Mouse (Mus musculus): ENCODE results near the gene Prrg3. TPM values are rescaled to one million over a fixed set of nuclear protein-coding genes. Genes with fewer than 3 reads are reported as not detected.

The Prrg3 gene
- polyA plus RNA-seq, 1 experiment from 2014 or later = 16.3 TPM

GRCm38 (mm10) chrX:71991549-71991948 lies 29.1 kb downstream of the Prrg3 start, which contains the start of gene Cnga2:
Gene Cnga2, plus strand, starts transcription at chrX:71991849.
- Histone ChIP-seq H3K4me3 (no peak within 1 kb of the TSS), H3K9ac (no peak within 1 kb of the TSS), H3K4me1 (no peaks in the 10 kb centered on the region), H3K4me2 (no peak within 1 kb of the TSS), H3K36me3 (replicated peaks) (no peaks in the 10 kb centered on the region), H3K9me3 (no peaks in the 10 kb centered on the region), H3K27ac (no peak within 1 kb of the TSS), H3K27me3 (replicated peaks) (no peaks in the 10 kb centered on the region)
- 82% methylated on average over 3 of the region's 3 CpGs for WGBS
- no peak for ATAC-seq (replicated peaks)

- Histone ChIP-seq H3K4me2 (no peak overlapping the region), H3K9me3 (no peaks in the 10 kb centered on the region), H3K9ac (no peak overlapping the region), H3K4me1 (no peaks in the 10 kb centered on the region), H3K27ac (no peak overlapping the region), H3K27me3 (replicated peaks) (no peaks in the 10 kb centered on the region), H3K4me3 (no peak overlapping the region), H3K36me3 (replicated peaks) (no peaks in the 10 kb centered on the region)
- 53% methylated on average over 1 of the region's 1 CpGs for WGBS
- no peak for ATAC-seq (replicated peaks)
Measured at GRCm38 (mm10) chrX:71995972-71996371, 33.5 kb downstream of the Prrg3 start.

- H3K4me3 ChIP-seq = no peak overlapping the region
- no peak overlapping the region for H3K27ac ChIP-seq
- no peak overlapping the region for H3K9ac ChIP-seq
- no peaks in the 10 kb centered on the region for H3K27me3 ChIP-seq (replicated peaks)
- H3K4me2 ChIP-seq = no peak overlapping the region
- H3K4me1 ChIP-seq = no peaks in the 10 kb centered on the region
- no peaks in the 10 kb centered on the region for H3K9me3 ChIP-seq
- no peaks in the 10 kb centered on the region for H3K36me3 ChIP-seq (replicated peaks)
- ATAC-seq (replicated peaks) = no peak
Measured at GRCm38 (mm10) chrX:72009930-72010329, 47.5 kb downstream of the Prrg3 start.

GRCm38 (mm10) chrX:72012236-72012635 lies 49.8 kb downstream of the Prrg3 start:
- Histone ChIP-seq H3K4me2 (no peak overlapping the region), H3K4me3 (no peak overlapping the region), H3K27ac (no peak overlapping the region), H3K4me1 (no peaks in the 10 kb centered on the region), H3K9ac (no peak overlapping the region), H3K9me3 (no peaks in the 10 kb centered on the region), H3K27me3 (replicated peaks) (no peaks in the 10 kb centered on the region), H3K36me3 (replicated peaks) (no peaks in the 10 kb centered on the region)
- ATAC-seq (replicated peaks) = no peak
- WGBS = 61% methylated on average over 9 of the region's 9 CpGs

- H3K9ac ChIP-seq = no peak overlapping the region
- H3K4me2 ChIP-seq = no peak overlapping the region
- H3K27ac ChIP-seq = no peak overlapping the region
- no peaks in the 10 kb centered on the region for H3K4me1 ChIP-seq
- no peak for ATAC-seq (replicated peaks)
- H3K36me3 ChIP-seq (replicated peaks) = no peaks in the 10 kb centered on the region
- H3K9me3 ChIP-seq = no peaks in the 10 kb centered on the region
- 41% methylated on average over 3 of the region's 3 CpGs for WGBS
- no peaks in the 10 kb centered on the region for H3K27me3 ChIP-seq (replicated peaks)
- no peak overlapping the region for H3K4me3 ChIP-seq
Measured at GRCm38 (mm10) chrX:72012804-72013203, 50.4 kb downstream of the Prrg3 start.

- no peak for ATAC-seq (replicated peaks)
- Histone ChIP-seq H3K4me2 (no peak overlapping the region), H3K27me3 (replicated peaks) (no peaks in the 10 kb centered on the region), H3K9ac (no peak overlapping the region), H3K9me3 (no peaks in the 10 kb centered on the region), H3K4me1 (no peaks in the 10 kb centered on the region), H3K27ac (no peak overlapping the region), H3K4me3 (no peak overlapping the region), H3K36me3 (replicated peaks) (no peaks in the 10 kb centered on the region)
- WGBS = 83% methylated on average over 1 of the region's 1 CpGs
Measured at GRCm38 (mm10) chrX:72022241-72022640, 59.8 kb downstream of the Prrg3 start.

Other genes starting within 250 kb of the Prrg3 start
- gene Vma21, start 146.7 kb upstream of the Prrg3 start, polyA plus RNA-seq (2015; fragmentation: Nextera tagmentation; extraction: Ambion mirVana) = 47.5 and 50.4 TPM in 2 replicates
- gene Gm1141, start 41.6 kb upstream of the Prrg3 start, polyA plus RNA-seq (2015; fragmentation: Nextera tagmentation; extraction: Ambion mirVana) = 0.20 and 0.22 TPM in 2 replicates
- gene Fate1, start 10.4 kb downstream of the Prrg3 start, polyA plus RNA-seq (2015; fragmentation: Nextera tagmentation; extraction: Ambion mirVana) = 0.21 TPM in 1 of 2 replicates, not detected in the other
- gene Cnga2, start 29.2 kb downstream of the Prrg3 start, polyA plus RNA-seq (2015; fragmentation: Nextera tagmentation; extraction: Ambion mirVana) = 0.18 and 0.21 TPM in 2 replicates

All from midbrain, embryonic 15.5 days (tissue).